Mouse (Mus musculus) lung, adult 2 months (tissue): ENCODE data around the gene Trpm8. TPM values are rescaled to one million over a fixed set of nuclear protein-coding genes. Genes with fewer than 3 reads are reported as not detected.

Source experiments
- DNase-seq: peaks from one replicate; pipeline ENCODE4 v3.0.0; 2022
- H3K4me1 ChIP-seq: fragments of 200-500 bp; 2 replicates; pipeline ENCODE4 v1.6.1; 2011; ENCODE audit warnings: low read length; ENCODE audit not compliant: control insufficient read depth, insufficient read depth
- H3K4me3 ChIP-seq: fragments of 200-500 bp; replicated peaks from 2 replicates; pipeline ENCODE3; 2011; ENCODE audit warnings: low read depth, mild to moderate bottlenecking, control low read depth, low read length; ENCODE audit errors: extremely low read depth
- CTCF ChIP-seq: fragments of 200-500 bp; IDR thresholded peaks from 2 replicates; pipeline ENCODE4 v1.5.1; 2011; ENCODE audit warnings: mild to moderate bottlenecking, low read length, control low read depth; ENCODE audit not compliant: insufficient read depth
- POLR2A ChIP-seq: fragments of 200-500 bp; IDR thresholded peaks from 2 replicates; pipeline ENCODE4 v1.6.1; 2011; ENCODE audit warnings: low read depth, mild to moderate bottlenecking, control low read depth, low read length, borderline replicate concordance; ENCODE audit errors: extremely low read depth
- WGBS: fragments of 180-500 bp; shearing (Covaris S2); methylation state at CpG from one replicate; pipeline ENCODE4 v1.1.7; 2018; 5-methylcytosine and 5-hydroxymethylcytosine counted together
- polyA plus RNA-seq: library from polyadenylated mRNA; depleted of rRNA; stranded (reverse); fragments of >200 nt; gene quantifications from 2 replicates; pipeline ENCODE4 v1.2.3, GENCODE M21; 2012

Gene Trpm8
- polyA plus RNA-seq, 1 experiment = not detected

DNA sequence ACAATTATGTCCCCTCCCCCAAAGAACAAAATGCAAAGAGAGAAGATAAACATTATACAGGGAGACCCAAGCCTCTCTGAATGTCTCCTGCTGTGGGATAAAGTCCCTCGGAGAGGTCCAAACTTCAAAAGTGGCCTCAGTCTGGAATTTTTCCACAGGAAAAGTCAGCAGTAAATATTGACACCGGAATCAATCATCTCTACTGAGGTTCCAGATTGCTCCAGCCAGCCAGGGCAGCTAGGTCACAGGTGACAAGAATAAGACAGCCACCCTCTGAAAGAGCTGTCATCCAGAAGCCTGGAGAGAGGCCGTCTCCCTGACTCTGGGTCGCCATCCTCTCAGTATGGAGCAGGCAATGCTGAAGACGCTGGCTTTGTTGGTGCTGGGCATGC lies 129.3 kb downstream of the Trpm8 start, which contains the start of gene Spp2:
Gene Spp2, plus strand, starts transcription at position 155 of the 392 bp plus-strand sequence.
- H3K4me1 ChIP-seq = no peaks in the 10 kb centered on the region
- H3K4me3 ChIP-seq = no peak within 1 kb of the TSS
- no peak for DNase-seq
- WGBS = 54% methylated on average over 5 of the region's 5 CpGs
- no peak for TF ChIP-seq POLR2A
- no peak for TF ChIP-seq CTCF

DNA sequence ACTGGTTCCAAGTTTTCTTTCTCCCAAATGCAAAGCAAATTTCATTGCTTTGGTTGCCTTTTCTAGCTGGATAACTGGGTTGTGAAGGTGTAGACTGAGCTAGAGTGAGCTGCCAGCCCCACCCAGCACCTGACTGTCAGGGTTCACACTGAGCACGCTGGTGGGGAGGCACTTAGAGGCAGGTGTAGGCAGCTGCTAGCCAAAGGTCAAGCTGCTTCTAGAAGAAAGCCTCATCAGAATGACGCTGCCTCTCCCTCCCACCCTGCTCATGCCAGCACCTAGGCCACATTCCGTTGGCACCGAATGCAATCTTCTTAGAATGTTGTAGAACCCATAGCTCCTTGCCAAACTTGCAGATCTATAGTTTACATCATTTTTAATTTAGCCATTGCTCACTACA lies 130.9 kb downstream of the Trpm8 start:
- Histone ChIP-seq H3K4me1 (no peaks in the 10 kb centered on the region), H3K4me3 (no peak overlapping the region)
- WGBS = 70% methylated on average over 4 of the region's 4 CpGs
- DNase-seq = no peak
- no peak for TF ChIP-seq POLR2A
- TF ChIP-seq CTCF = no peak

DNA sequence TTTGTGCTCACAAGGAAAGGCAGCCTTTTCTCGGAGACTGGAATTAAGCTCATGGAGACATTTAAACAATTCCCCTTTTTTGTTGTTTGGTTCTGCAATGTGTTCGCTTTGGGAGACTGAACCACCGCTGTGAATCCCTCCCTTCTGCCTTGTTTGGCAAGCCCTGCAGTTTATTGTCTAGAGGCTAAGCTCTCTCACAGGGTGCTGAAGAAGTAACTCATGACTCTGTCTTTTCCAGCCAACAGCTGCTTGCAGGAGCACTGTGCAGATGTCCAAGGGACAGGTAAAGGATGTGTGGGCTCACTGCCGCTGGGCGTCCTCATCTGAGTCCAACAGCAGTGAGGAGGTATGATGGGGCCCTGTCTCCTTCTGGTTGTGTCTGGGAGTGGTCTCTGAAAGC lies 134.6 kb downstream of the Trpm8 start:
- 74% methylated on average over 5 of the region's 5 CpGs for WGBS
- no peak overlapping the region for H3K4me3 ChIP-seq
- TF ChIP-seq CTCF (no peak), POLR2A (no peak)
- no peaks in the 10 kb centered on the region for H3K4me1 ChIP-seq
- no peak for DNase-seq

DNA sequence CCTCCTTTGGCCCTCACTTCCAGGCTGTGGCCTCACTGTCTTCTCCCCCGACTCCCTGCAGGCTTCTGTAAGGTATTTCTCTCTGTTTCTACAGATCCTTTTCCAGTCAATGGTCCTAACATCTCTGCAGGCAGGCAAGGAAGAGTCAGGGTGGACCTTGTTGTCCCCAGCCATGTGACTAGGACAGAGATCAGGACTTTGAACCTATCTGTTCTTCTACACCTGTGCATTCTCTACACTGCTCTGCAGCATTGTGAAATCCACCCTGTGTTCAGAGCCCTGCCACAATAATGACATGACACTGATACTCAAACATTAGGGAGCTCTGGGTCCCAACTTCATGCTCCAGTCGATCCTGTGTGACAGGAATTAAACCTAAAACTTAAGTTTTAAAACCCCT lies 141.5 kb downstream of the Trpm8 start:
- no peaks in the 10 kb centered on the region for H3K4me1 ChIP-seq
- no peak for DNase-seq
- 56% methylated on average over 2 of the region's 2 CpGs for WGBS
- TF ChIP-seq POLR2A (no peak), CTCF (no peak)
- no peak overlapping the region for H3K4me3 ChIP-seq

DNA sequence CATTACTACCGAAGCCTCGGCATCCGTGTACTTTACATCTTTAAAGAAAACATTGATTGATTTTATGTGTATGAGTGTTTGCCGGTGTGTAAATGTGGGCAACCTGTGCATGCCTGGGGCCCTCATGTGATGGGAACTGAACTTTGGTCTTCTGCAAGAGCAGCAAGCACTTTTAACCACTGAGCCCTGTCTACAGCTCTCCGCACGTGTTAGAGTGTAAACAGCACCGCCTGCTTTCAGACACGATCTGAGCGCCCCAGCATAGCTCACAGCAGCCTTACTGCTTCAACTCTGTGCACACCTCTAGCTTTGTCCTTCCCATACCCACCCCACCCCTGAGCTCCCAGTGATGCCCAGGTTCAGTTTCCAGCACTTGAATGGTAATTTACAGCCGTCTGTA lies 144.6 kb downstream of the Trpm8 start:
- 74% methylated on average over 10 of the region's 10 CpGs for WGBS
- no peaks in the 10 kb centered on the region for H3K4me1 ChIP-seq

DNA sequence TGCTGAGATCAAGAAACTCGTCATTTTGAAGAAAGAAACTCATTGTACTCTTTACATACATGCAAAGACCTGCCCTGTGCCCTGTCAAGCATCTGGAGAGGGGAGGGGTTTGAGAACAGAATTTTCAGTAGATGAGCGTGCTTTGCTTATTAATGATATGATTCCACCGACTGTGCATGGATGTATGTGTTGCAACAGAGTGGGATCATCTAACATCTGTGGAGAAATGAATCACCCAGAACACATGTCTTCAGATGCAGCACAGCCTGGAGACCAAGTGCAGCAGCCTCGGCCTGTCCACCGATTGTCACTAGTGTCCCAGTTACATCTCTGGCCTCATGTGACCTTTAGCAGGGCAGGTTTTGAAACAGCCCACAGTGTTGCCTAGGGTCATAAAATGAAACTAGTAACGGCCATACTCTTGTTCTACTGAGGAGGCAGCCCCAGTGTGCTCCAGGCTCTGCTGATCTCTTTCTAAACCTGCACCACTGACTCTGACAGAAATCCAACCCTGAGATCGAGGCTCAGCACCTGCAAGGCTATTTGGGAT lies 145.5 kb downstream of the Trpm8 start:
- TF ChIP-seq POLR2A (no peak), CTCF (no peak)
- no peak for DNase-seq
- WGBS = 67% methylated on average over 7 of the region's 7 CpGs
- no peaks in the 10 kb centered on the region for H3K4me1 ChIP-seq
- no peak overlapping the region for H3K4me3 ChIP-seq

More for the DNA sequence above, 144.6 kb downstream of the Trpm8 start:
- DNase-seq = no peak
- no peak overlapping the region for H3K4me3 ChIP-seq
- no peak for TF ChIP-seq CTCF
- TF ChIP-seq POLR2A = no peak

DNA sequence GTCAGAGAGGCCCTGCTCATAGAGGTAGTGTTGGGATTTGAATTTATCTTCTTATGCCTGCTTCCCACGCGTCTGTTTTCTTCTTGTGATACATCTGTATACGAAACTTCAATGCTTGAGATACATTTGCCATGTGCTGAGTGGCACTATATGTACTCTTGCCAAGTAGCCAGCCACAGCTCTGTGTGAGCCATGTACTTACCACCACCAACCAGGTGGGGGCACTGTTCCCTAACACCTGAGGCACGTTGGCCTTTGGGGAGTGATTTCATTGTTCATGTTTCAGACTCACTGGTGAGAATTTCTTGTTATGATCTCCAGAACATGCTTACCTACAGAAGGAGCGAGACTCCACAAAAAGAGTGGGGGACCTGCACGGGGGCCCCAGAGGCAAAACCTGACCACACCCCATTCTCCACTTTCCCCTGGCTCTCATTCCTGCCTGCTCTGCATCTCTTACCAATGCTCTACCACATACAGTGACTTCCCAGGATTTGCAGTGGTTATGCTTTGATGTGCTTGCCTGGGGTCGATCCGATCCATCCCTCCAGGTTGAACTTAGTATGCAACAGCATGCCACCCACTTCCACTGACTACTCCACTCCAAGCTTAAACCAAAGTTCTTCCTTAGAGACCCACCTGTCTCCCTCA lies 147.3 kb downstream of the Trpm8 start:
- DNase-seq = peak; percentile 85

DNA sequence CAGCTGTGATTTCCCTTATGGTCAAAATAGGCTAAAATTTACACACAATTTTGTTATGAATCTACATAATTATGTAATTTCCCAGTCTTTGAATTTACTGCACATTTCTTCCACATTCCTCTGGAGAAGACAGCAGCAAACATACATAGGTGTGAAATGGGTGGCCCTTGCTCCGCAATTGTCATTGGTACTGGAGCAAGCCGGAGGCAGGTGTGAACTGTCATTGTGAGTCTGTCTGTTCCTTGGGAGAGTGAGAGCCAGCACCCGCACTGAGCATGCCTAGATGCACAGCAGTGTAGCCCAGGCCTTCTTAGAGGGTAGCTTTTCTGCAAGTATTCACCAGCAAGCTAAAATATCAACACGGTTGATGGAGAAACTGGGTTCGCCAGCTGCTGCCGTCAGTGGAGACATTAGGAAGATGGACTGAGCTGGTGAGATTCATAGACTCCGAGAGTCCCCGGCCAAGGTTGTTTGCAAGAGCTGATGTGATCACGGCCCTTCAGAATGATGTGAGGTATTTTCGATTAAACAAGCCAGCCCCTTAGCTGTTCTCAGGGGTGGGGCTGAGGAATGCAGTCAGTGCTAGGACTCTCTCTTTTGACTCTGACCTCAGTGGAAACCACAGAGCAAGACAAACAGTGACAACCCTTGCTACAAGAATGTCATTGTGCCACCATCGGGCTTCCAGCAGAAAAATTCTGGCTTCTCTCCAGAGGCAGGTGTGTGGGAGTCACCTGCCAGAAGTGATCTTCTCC lies 150.7 kb downstream of the Trpm8 start:
- no peak overlapping the region for H3K4me3 ChIP-seq
- H3K4me1 ChIP-seq = no peaks in the 10 kb centered on the region
- no peak for TF ChIP-seq POLR2A
- TF ChIP-seq CTCF = no peak
- 55% methylated on average over 11 of the region's 11 CpGs for WGBS
- DNase-seq = peak; percentile 23

More for the DNA sequence above, 147.3 kb downstream of the Trpm8 start:
- no peaks in the 10 kb centered on the region for H3K4me1 ChIP-seq
- peak; percentile 99 for TF ChIP-seq CTCF
- TF ChIP-seq POLR2A = no peak
- H3K4me3 ChIP-seq = no peak overlapping the region
- WGBS = 21% methylated on average over 8 of the region's 8 CpGs

DNA sequence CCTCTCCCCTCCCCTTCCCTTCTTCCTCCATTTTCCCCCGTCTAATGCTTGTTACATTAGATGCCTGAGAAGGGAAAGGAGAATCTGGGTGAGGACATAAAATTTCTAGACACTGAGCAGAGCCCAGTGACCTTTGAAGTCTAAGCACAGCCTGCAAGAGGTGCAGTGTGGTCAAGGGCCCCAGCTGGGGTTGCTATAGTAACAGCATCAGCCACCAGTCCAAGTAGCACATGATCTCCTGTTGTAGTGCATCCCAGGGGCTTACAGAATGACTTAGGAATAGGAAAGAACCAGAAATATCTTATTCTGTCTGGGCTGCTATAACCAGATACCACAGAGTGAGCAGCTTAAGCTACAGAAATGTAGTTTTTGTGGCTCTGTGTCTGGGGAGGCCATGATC lies 152.0 kb downstream of the Trpm8 start:
- H3K4me1 ChIP-seq = no peaks in the 10 kb centered on the region
- no peak for TF ChIP-seq POLR2A
- no peak for TF ChIP-seq CTCF
- no peak overlapping the region for H3K4me3 ChIP-seq
- DNase-seq = no peak
- 60% methylated on average over 1 of the region's 1 CpGs for WGBS
